Mouse (Mus musculus) testis, adult 2 months (tissue): ENCODE results near the gene Wrnip1.

ENCODE experiments used
- CTCF ChIP-seq: fragments of 200-500 bp; IDR thresholded peaks from 2 replicates; pipeline ENCODE4 v1.5.1; 2012; ENCODE audit warnings: low read depth, mild to moderate bottlenecking, inconsistent platforms, low read length, moderate library complexity; ENCODE audit not compliant: control insufficient read depth, insufficient read depth, insufficient replicate concordance
- POLR2A ChIP-seq: fragments of 200-500 bp; IDR thresholded peaks from 2 replicates; pipeline ENCODE4 v1.6.1; 2012; ENCODE audit warnings: low read depth, mild to moderate bottlenecking, inconsistent platforms, low read length, moderate library complexity; ENCODE audit not compliant: control insufficient read depth

DNA sequence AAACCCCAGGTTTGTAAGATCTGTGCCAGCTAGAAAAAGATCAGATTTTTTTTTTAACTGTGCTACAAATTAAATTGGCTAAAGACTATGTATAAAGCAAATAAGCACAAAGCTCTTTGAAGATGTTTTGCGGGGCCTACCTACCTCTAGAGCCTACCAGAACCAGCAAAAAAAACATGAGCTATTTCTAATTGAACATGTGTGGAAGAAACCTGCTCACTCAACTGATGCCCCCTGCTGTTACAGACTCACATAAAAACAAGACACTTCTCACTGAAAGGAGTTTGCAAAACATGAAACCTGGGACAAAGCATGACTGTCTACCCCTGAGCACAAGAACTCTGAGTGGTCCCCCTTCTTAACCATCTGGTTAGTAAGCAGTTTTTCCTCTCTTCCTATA, 4.8 kb upstream of the Wrnip1 start:
- TF ChIP-seq POLR2A (no peak), CTCF (no peak)
